Mouse (Mus musculus) embryo, embryonic 10 days (tissue): ENCODE results near the gene Nolc1.
"Not testable (repeated sequence)": the region's sequence is repeated elsewhere in the genome, so short reads cannot be mapped to it uniquely, and the experiment has no call there.

Experiments
- DNase-seq: peaks from one replicate; pipeline ENCODE4 v3.0.0-alpha.2; 2015; ENCODE audit warnings: low spot score

Nolc1 gene

GRCm38 (mm10) chr19:46091641-46092040 lies 16.0 kb downstream of the Nolc1 start:
- DNase-seq = no peak

GRCm38 (mm10) chr19:46094144-46094543 lies 18.5 kb downstream of the Nolc1 start:
- DNase-seq = no peak

GRCm38 (mm10) chr19:46095291-46095690 lies 19.6 kb downstream of the Nolc1 start:
- no peak for DNase-seq

- DNase-seq = no peak
Observed at GRCm38 (mm10) chr19:46096396-46096795, 20.7 kb downstream of the Nolc1 start.

GRCm38 (mm10) chr19:46099561-46099960 lies 23.9 kb downstream of the Nolc1 start:
- DNase-seq = no peak

GRCm38 (mm10) chr19:46103437-46104186 lies 27.9 kb downstream of the Nolc1 start:
- no peak for DNase-seq

- no peak for DNase-seq
Observed at GRCm38 (mm10) chr19:46104187-46104557, 28.5 kb downstream of the Nolc1 start.

- no peak for DNase-seq
Observed at GRCm38 (mm10) chr19:46110214-46110613, 34.6 kb downstream of the Nolc1 start.

GRCm38 (mm10) chr19:46110781-46111180 lies 35.1 kb downstream of the Nolc1 start:
- no peak for DNase-seq

GRCm38 (mm10) chr19:46114617-46115016 lies 39.0 kb downstream of the Nolc1 start:
- no peak for DNase-seq

- DNase-seq = no peak
Observed at GRCm38 (mm10) chr19:46119458-46119857, 43.8 kb downstream of the Nolc1 start.

GRCm38 (mm10) chr19:46120872-46121271 lies 45.2 kb downstream of the Nolc1 start:
- no peak for DNase-seq

- DNase-seq = no peak
Observed at GRCm38 (mm10) chr19:46123876-46124275, 48.2 kb downstream of the Nolc1 start.

GRCm38 (mm10) chr19:46124651-46125050 lies 49.0 kb downstream of the Nolc1 start:
- no peak for DNase-seq

GRCm38 (mm10) chr19:46126301-46126700 lies 50.6 kb downstream of the Nolc1 start:
- no peak for DNase-seq

- not testable (repeated sequence) for DNase-seq
Observed at GRCm38 (mm10) chr19:46129737-46130136, 54.1 kb downstream of the Nolc1 start.

GRCm38 (mm10) chr19:46131283-46131682 lies 55.6 kb downstream of the Nolc1 start:
- no peak for DNase-seq

- DNase-seq = peak; percentile 56
Observed at GRCm38 (mm10) chr19:46131694-46132525, 56.2 kb downstream of the Nolc1 start, which contains the start of gene Elovl3. TSS of gene Elovl3 (plus strand) at chr19:46131897.

GRCm38 (mm10) chr19:46132577-46132976 lies 56.9 kb downstream of the Nolc1 start:
- no peak for DNase-seq
